Mouse (Mus musculus): ENCODE measurements around the gene Olfr221.
A peak's percentile ranks its signal among the peaks of the same experiment; 100 is the strongest.

- TF ChIP-seq CTCF (IDR thresholded peaks at IDR 0.05; ENCODE audit: control insufficient read depth, insufficient read depth, insufficient replicate concordance, low read depth, low read length) (peak; percentile 22; the same call in 1 of the 2 replicates), POLR2A (IDR thresholded peaks at IDR 0.05; ENCODE audit: control insufficient read depth, low read depth, low read length) (no peak)
Measured at GRCm38 (mm10) chr14:52044901-52045678, 2.8 kb upstream of the Olfr221 start.

Measured in testis, adult 2 months (tissue).